Mouse (Mus musculus) lung, embryonic 15.5 days (tissue): ENCODE data around the gene Cyb5d2. TPM values are rescaled to one million over a fixed set of nuclear protein-coding genes. Genes with fewer than 3 reads are reported as not detected.

Experiments
- ATAC-seq: fragments of 200-750 bp; cut with Nextera tagmentation; 2 replicates; pipeline ENCODE4 v1.8.0; 2017; ENCODE audit warnings: moderate number of reproducible peaks, borderline replicate concordance; ENCODE audit not compliant: low FRiP score, low TSS enrichment; ENCODE audit errors: extremely low read depth
- H3K27ac ChIP-seq: fragments of 300-500 bp; sonication (generic); 2 replicates; pipeline ENCODE4 v1.5.1; 2015; ENCODE audit warnings: moderate library complexity, mild to moderate bottlenecking, inconsistent platforms
- H3K27me3 ChIP-seq: fragments of 300-500 bp; sonication (generic); 2 replicates; pipeline ENCODE4 v1.6.1; 2015; ENCODE audit warnings: inconsistent platforms
- H3K36me3 ChIP-seq: fragments of 300-500 bp; sonication (generic); 2 replicates; pipeline ENCODE4 v1.6.1; 2015; ENCODE audit warnings: inconsistent platforms
- H3K4me1 ChIP-seq: fragments of 300-500 bp; sonication (generic); 2 replicates; pipeline ENCODE4 v1.6.1; 2015; ENCODE audit warnings: inconsistent platforms
- H3K4me2 ChIP-seq: fragments of 300-500 bp; sonication (generic); 2 replicates; pipeline ENCODE4 v1.6.1; 2015; ENCODE audit warnings: inconsistent platforms, mild to moderate bottlenecking, moderate library complexity
- H3K4me3 ChIP-seq: fragments of 300-500 bp; sonication (generic); 2 replicates; pipeline ENCODE4 v1.5.1; 2015; ENCODE audit warnings: mild to moderate bottlenecking, inconsistent platforms
- H3K9ac ChIP-seq: fragments of 300-500 bp; sonication (generic); 2 replicates; pipeline ENCODE4 v1.6.1; 2015; ENCODE audit warnings: inconsistent platforms
- H3K9me3 ChIP-seq: fragments of 300-500 bp; sonication (generic); 2 replicates; pipeline ENCODE4 v1.6.1; 2016; ENCODE audit warnings: inconsistent platforms
- WGBS: fragments of 180-500 bp; shearing (Covaris S2); methylation state at CpG from one replicate; pipeline ENCODE4 v1.1.7; 2015; 5-methylcytosine and 5-hydroxymethylcytosine counted together
- polyA plus RNA-seq: library from polyadenylated mRNA; unstranded; fragments of >200 nt; fragmentation: Nextera tagmentation; extraction: Ambion mirVana; gene quantifications from 2 replicates; pipeline ENCODE4 v1.2.1, GENCODE M21; 2015

Gene Cyb5d2
- polyA plus RNA-seq, 1 experiment from 2014 or later, result 6.3 TPM

DNA sequence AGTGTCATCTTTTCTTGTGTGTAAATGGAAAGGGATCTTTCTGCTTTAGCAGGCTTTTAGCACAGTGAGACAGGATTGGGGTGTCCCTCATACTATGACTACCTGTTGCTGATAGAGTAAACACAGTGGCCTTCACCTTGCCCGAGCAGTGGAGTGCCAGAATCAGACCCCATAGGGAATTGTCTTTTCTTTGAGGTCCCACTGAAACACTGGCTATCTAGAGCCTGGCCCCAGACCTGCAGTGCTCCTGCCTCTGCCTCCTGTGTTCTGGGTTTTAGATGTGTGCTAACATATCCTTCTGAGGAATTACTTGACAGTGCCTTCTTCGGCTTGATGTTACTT is 60.5 kb downstream of the Cyb5d2 start:
- H3K27ac ChIP-seq, result no peak overlapping the region
- no peaks in the 10 kb centered on the region for H3K27me3 ChIP-seq
- no peak overlapping the region for H3K4me2 ChIP-seq
- H3K9me3 ChIP-seq, result no peaks in the 10 kb centered on the region
- peaks cover 67% of the 10 kb centered on the region for H3K36me3 ChIP-seq
- H3K4me1 ChIP-seq, result no peaks in the 10 kb centered on the region
- H3K9ac ChIP-seq, result no peak overlapping the region
- WGBS, result 78% methylated on average over 2 of the region's 2 CpGs
- ATAC-seq, result no peak
- no peak overlapping the region for H3K4me3 ChIP-seq

DNA sequence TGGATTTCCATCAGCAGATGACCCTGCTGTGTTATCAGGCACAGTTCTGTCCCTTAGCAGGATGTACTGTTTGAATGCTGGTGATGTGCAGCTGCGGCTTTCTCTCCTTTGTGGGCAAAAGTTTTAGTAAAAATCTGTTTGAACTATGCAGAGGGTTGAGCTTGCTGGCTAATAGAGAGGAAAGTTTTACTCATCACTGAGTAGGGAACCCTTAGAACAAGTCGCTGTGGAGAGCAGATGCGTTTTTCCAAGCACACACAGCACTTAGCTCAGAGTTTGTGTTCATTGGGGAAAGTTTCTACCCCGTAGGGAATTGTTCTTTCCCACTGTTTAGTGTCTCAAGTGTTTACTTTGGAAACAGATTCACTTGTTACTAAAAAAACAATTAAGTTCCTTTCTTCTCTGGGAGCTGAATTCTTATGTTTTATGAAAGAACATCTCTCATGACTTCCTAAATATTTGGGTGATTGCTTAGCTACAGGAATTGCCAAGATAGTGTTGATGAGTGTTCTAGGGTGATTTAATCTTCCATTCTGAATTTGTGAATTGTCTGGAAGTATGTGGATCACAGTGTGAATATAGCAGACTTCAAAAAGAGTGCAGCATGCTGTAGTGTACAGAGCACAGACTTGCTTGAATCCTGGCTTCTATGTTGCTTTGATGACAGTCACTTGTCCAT is 61.0 kb downstream of the Cyb5d2 start:
- no peaks in the 10 kb centered on the region for H3K4me1 ChIP-seq
- 60% methylated on average over 4 of the region's 4 CpGs for WGBS
- peaks cover 67% of the 10 kb centered on the region for H3K36me3 ChIP-seq
- no peak for ATAC-seq
- H3K27ac ChIP-seq, result no peak overlapping the region
- H3K27me3 ChIP-seq, result no peaks in the 10 kb centered on the region
- H3K9ac ChIP-seq, result no peak overlapping the region
- H3K4me3 ChIP-seq, result no peak overlapping the region
- no peaks in the 10 kb centered on the region for H3K9me3 ChIP-seq
- no peak overlapping the region for H3K4me2 ChIP-seq

DNA sequence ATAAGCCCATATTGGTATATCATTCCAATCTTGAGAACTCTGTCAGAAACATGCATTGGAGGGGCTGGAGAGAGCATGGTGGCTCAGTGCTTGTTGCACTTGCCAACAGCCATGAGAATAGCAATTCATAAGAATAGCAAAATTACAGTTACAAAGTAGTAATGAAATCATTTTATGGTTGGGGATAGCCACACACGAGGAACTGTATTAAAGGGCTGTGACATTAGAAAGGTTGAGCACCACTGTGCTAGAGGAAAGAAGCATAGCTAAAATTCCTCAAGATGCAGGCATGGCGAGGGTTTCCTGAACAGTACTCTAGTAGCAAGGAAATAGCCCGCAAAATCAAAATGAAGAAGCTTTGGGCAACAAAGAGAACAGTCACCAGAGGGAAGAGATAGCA is 62.2 kb downstream of the Cyb5d2 start:
- Histone ChIP-seq H3K4me3 (no peak overlapping the region), H3K36me3 (peaks cover 67% of the 10 kb centered on the region), H3K27me3 (no peaks in the 10 kb centered on the region), H3K9ac (no peak overlapping the region), H3K9me3 (no peaks in the 10 kb centered on the region), H3K4me2 (no peak overlapping the region), H3K4me1 (no peaks in the 10 kb centered on the region), H3K27ac (no peak overlapping the region)
- no peak for ATAC-seq
- 84% methylated on average over 3 of the region's 3 CpGs for WGBS

Other genes starting within 250 kb of the Cyb5d2 start
- gene Spns3, start 245.6 kb downstream of the Cyb5d2 start, polyA plus RNA-seq, result 0.18 and 0.22 TPM in 2 replicates
- gene Ube2g1, start 188.9 kb downstream of the Cyb5d2 start, polyA plus RNA-seq, result 67.9 and 69.2 TPM in 2 replicates
- 21.6 and 22.6 TPM in 2 replicates for gene Ankfy1, start 106.1 kb downstream of the Cyb5d2 start, polyA plus RNA-seq
- 7.8 and 9.3 TPM in 2 replicates for gene Zzef1, start 84 bp upstream of the Cyb5d2 start, polyA plus RNA-seq
- gene Atp2a3, start 165.0 kb upstream of the Cyb5d2 start, polyA plus RNA-seq, result 13.9 and 16.2 TPM in 2 replicates
- gene P2rx1, start 203.0 kb upstream of the Cyb5d2 start, polyA plus RNA-seq, result 1.6 and 2.2 TPM in 2 replicates
- gene Camkk1, start 222.9 kb upstream of the Cyb5d2 start, polyA plus RNA-seq, result 7.7 and 7.8 TPM in 2 replicates